Mouse (Mus musculus): Measurements from ENCODE around the gene Casc1. TPM values are rescaled to one million over a fixed set of nuclear protein-coding genes. Genes with fewer than 3 reads are reported as not detected.

Casc1 gene
- polyA plus RNA-seq, 1 experiment: not detected

DNA sequence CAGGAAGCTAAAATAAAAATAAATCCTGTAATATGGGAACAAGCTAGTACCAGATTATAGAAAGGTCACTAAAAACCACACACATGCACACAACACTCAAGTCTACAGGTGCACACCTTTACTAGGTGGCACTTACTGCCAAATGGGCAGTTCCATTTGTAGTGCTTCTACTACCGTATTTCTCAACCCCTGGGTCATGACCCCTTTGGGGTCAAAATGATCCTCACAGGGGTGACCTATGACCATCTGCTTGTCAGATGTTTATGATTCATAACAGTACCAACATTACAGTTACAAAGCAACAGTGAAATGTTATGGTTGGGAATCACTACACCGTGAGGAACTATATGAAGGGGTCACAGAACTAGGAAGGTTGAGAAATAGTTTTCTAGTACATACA, 3.1 kb upstream of the Casc1 start:
- no peak for TF ChIP-seq GATA1 (IDR thresholded peaks at IDR 0.05; ENCODE audit: low read length)

- no peak for TF ChIP-seq GATA1 (IDR thresholded peaks at IDR 0.05; ENCODE audit: low read length)
Measured at GRCm38 (mm10) chr6:145211376-145212305, 836 bp upstream of the Casc1 start.

- TF ChIP-seq GATA1 (IDR thresholded peaks at IDR 0.05; ENCODE audit: low read length): no peak
Measured at GRCm38 (mm10) chr6:145210056-145210680, 637 bp downstream of the Casc1 start.

DNA sequence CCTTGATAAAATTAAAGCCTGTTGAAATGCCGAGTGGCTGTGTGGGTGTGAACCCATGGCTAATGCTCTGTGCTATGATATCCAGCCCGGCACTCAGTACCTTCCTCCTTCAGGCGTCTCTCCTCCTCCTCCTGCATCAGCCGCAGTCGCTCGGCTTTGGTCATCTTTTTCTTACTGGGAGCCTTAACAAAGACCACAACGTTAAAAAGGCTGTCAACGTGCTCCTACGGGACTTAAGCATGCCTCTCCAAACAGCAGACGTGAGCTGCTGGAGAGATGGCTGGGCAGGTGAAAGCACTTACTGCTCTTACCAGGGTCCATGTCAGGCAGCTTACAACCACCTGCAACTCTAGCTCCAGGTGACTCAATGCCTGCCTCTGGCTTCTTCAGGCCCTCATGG, 5.7 kb downstream of the Casc1 start:
- TF ChIP-seq GATA1 (IDR thresholded peaks at IDR 0.05; ENCODE audit: low read length): no peak

DNA sequence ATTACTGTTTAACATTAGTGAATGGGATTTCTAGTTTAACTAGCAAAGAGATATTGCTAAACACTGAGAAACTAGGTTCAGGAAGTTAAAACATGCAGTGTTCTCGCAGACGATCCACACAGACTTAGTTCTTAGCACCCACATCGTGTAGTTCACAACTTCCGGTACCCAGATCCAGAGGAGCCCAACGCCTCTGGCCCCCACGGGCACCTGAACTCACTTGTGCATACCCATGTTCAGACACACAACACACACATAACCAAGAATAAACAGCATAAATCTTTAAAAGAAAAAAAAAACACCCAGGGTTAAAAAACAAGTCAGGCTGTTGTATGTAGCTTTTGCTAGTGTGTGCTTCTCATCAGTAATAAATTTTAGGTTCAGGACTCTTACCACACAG, 6.4 kb downstream of the Casc1 start:
- no peak for TF ChIP-seq GATA1 (IDR thresholded peaks at IDR 0.05; ENCODE audit: low read length)

DNA sequence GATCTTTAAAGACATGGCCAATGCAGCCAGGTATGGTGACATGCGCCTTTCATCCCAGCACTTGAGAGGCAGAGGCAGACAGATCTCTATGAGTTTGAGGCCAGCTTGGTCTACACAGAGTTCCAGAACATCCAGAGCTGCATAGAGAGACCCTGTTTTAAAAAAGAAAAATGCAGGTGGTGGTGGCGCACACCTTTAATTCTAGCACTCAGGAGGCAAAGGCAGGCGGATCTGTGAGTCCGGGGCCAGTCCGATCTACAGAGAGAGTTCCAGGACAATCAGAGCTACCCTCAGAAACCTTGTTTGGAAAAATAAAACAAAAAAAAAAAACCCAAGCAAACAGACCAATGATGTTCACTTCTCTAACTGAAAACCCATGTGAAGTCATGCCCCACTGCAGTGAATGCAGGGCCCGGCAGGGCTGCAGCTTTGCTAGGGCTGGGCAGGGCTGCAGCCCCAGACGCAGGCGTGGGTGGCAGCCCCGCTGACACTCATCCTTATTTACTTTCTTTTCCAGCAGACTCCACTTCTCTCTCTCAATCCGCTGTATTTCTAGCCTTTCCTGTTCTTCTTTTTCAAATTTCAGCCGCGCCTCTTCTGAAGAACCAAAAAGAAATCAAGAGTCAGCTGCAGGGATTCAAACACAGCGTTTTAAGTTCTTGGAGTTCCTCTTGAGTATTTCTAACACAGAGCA, 8.2 kb downstream of the Casc1 start:
- TF ChIP-seq GATA1 (IDR thresholded peaks at IDR 0.05; ENCODE audit: low read length): no peak

DNA sequence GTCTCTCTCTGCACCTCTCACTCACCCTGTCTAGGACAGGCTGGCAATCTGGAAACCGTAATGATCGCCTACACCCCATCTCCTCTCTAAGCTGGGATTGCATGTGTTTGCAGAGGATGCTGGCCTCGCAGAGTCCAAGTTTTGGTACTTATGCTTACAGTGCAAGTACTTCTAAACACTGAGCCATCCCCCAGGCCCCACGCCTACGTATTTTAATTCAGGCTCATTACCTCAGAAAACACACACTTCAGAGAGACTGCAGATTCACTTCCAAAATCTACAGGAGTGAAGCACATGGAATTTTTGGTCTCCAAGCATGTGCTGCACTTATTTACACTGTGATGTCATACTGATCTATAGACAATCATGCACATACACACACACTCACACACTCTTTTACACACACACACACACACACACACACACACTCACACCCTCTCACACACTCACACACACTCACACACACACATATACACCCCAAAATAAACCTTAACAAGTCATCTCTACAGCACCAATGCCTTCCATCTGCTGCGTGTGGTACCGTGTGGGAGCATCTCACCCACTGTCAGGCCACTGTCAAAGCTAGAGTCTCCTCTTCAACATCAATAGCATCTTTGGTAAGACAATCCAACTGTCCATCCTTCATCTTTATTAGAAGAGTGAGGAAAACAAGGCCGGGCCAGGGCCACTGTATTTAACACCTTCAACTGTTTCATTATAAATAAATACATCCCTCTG, 12.7 kb downstream of the Casc1 start:
- TF ChIP-seq GATA1 (IDR thresholded peaks at IDR 0.05; ENCODE audit: low read length): no peak

DNA sequence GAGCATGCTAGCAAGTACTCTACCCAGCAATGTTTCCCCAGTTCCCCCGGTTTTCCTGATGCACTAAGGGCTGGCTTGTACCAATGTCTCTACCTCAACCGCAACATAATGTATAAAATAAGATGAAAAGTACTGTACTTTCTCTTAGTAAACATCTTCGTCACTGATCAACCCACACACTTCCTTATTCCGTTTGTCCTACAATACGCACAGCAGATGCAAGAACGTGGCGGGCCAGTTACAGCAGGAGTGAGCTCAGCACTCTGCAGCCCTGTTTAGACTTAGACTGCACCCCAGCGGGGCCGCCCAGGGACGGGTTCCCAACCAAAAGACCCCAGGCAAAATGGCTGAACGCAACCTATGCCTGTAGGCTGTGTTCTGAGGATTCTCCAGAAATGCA, 17.4 kb downstream of the Casc1 start:
- no peak for TF ChIP-seq GATA1 (IDR thresholded peaks at IDR 0.05; ENCODE audit: low read length)

DNA sequence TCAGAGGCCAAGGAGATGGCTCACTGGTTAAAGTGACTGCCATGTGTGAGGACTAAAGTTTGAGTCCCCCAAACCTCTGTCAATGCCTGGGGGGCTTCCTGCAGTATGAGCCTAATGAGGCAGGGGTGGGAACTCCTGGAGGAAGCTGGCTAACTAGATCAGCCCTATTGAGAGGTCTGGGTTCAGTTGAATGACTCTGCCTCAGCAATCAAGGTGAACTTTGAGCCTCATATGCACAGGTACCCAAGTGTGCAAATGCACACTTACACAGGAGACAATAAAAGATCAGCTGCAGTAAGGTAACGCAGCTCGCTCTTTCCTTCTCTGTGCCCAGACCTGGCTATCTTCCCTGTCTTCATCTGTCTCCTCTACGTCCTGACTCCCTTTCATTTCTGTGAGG, 17.8 kb downstream of the Casc1 start:
- TF ChIP-seq GATA1 (IDR thresholded peaks at IDR 0.05; ENCODE audit: low read length): no peak

GRCm38 (mm10) chr6:145187093-145188088, 23.4 kb downstream of the Casc1 start:
- no peak for TF ChIP-seq GATA1 (IDR thresholded peaks at IDR 0.05; ENCODE audit: low read length)

DNA sequence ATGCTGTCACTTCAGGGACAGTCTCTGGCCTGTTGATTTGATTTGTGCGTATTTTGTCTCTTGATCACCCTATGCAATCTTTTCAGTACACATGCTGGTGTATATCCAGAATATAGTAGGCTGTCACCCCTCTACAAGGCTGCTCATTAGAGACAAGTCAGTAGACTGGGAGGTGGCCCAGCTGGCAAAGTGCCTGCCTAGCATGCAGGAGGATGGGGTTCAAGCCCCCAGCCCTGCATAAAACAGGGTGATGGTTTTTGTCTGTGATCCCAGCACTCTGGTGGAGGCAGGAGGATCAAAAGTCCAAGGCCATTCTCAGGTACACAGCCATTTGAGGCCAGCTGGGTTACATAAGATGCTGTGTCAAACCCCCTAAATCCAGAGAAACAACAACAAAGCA, 24.7 kb downstream of the Casc1 start:
- TF ChIP-seq GATA1 (IDR thresholded peaks at IDR 0.05; ENCODE audit: low read length): no peak

- no peak for TF ChIP-seq GATA1 (IDR thresholded peaks at IDR 0.05; ENCODE audit: low read length)
Measured at GRCm38 (mm10) chr6:145182044-145182443, 28.8 kb downstream of the Casc1 start.

GRCm38 (mm10) chr6:145179665-145180064, 31.1 kb downstream of the Casc1 start:
- no peak for TF ChIP-seq GATA1 (IDR thresholded peaks at IDR 0.05; ENCODE audit: low read length)

GRCm38 (mm10) chr6:145176474-145176873, 34.3 kb downstream of the Casc1 start:
- no peak for TF ChIP-seq GATA1 (IDR thresholded peaks at IDR 0.05; ENCODE audit: low read length)

Data from G1E-ER4 (cell line).